Mouse (Mus musculus): ENCODE results near the gene Dda1.

DNA sequence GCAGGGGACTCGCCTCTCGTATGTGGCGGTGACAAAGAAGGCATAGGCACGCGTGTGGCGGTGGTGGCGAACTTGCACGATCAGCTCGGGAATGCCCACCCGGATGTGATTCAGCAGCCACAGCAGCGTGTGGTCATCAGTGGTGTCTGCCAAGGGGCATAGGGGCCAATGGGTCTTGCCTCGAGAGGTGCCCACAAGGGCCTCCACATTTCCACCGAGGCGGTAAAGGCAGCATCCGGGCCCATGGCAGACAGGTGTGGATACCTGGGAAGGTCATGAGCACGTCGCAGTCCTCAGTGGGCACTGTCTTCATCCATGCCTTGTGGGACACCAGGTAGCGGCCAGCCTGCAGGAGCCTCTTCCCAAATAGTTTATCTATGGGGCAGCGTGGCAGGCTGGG, 15.7 kb downstream of the Dda1 start:
- TF ChIP-seq POLR2A (IDR thresholded peaks at IDR 0.05; ENCODE audit: borderline replicate concordance, control insufficient read depth, low read depth, low read length): no peak
- no peak for TF ChIP-seq CTCF (IDR thresholded peaks at IDR 0.05; ENCODE audit: control insufficient read depth, insufficient read depth, low read length)
